Mouse (Mus musculus) embryonic facial prominence, embryonic 11.5 days (tissue): Measurements from ENCODE around the gene Mpdz. TPM values are rescaled to one million over a fixed set of nuclear protein-coding genes. Genes with fewer than 3 reads are reported as not detected.

ENCODE experiments used
- ATAC-seq: fragments of 200-750 bp; cut with Nextera tagmentation; replicated peaks from 2 replicates; pipeline ENCODE4 v1.8.0; 2017; ENCODE audit warnings: low read depth; ENCODE audit not compliant: insufficient number of reproducible peaks, low FRiP score, low TSS enrichment
- DNase-seq: peaks from one replicate; pipeline ENCODE4 v3.0.0-alpha.2; 2015; ENCODE audit warnings: low spot score
- H3K27ac ChIP-seq: fragments of 300-500 bp; sonication (generic); replicated peaks from 2 replicates; pipeline ENCODE4 v1.5.1; 2014; ENCODE audit warnings: mild to moderate bottlenecking, low read depth, low read length, control low read depth
- H3K27me3 ChIP-seq: fragments of 300-500 bp; sonication (generic); 2 replicates; pipeline ENCODE4 v1.6.1; 2014; ENCODE audit warnings: mild to moderate bottlenecking, low read length, moderate library complexity, mixed read lengths; ENCODE audit not compliant: control insufficient read depth, insufficient read depth
- H3K36me3 ChIP-seq: fragments of 300-500 bp; sonication (generic); replicated peaks from 2 replicates; pipeline ENCODE4 v1.6.1; 2014; ENCODE audit warnings: low read depth, mild to moderate bottlenecking, low read length, moderate library complexity, mixed read lengths; ENCODE audit not compliant: control insufficient read depth, insufficient read depth
- H3K4me1 ChIP-seq: fragments of 300-500 bp; sonication (generic); 2 replicates; pipeline ENCODE4 v1.6.1; 2014; ENCODE audit warnings: low read length, mixed read lengths; ENCODE audit not compliant: control insufficient read depth, insufficient read depth
- H3K4me2 ChIP-seq: fragments of 300-500 bp; sonication (generic); 2 replicates; pipeline ENCODE4 v1.6.1; 2014; ENCODE audit warnings: low read depth, mild to moderate bottlenecking, control low read depth, low read length, moderate library complexity
- H3K4me3 ChIP-seq: fragments of 300-500 bp; sonication (generic); 2 replicates; pipeline ENCODE4 v1.5.1; 2014; ENCODE audit warnings: low read depth, low read length, control low read depth
- H3K9ac ChIP-seq: fragments of 300-500 bp; sonication (generic); replicated peaks from 2 replicates; pipeline ENCODE4 v1.6.1; 2014; ENCODE audit warnings: mild to moderate bottlenecking, control low read depth, low read length
- H3K9me3 ChIP-seq: fragments of 300-500 bp; sonication (generic); replicated peaks from 2 replicates; pipeline ENCODE4 v1.6.1; 2016; ENCODE audit warnings: mild to moderate bottlenecking, low read length, inconsistent platforms, mixed read lengths; ENCODE audit not compliant: control insufficient read depth
- WGBS: fragments of 180-500 bp; shearing (Covaris S2); extraction: QIAGEN DNeasy Blood & Tissue Kit; methylation state at CpG from one replicate; pipeline ENCODE4 v1.1.7; 2014; 5-methylcytosine and 5-hydroxymethylcytosine counted together
- polyA plus RNA-seq: library from polyadenylated mRNA; unstranded; fragments of >200 nt; fragmentation: Nextera tagmentation; extraction: Ambion mirVana; gene quantifications from 2 replicates; pipeline ENCODE4 v1.2.1, GENCODE M21; 2014

Gene Mpdz
- polyA plus RNA-seq, 1 experiment from 2014 or later, result 36.8 TPM

DNA sequence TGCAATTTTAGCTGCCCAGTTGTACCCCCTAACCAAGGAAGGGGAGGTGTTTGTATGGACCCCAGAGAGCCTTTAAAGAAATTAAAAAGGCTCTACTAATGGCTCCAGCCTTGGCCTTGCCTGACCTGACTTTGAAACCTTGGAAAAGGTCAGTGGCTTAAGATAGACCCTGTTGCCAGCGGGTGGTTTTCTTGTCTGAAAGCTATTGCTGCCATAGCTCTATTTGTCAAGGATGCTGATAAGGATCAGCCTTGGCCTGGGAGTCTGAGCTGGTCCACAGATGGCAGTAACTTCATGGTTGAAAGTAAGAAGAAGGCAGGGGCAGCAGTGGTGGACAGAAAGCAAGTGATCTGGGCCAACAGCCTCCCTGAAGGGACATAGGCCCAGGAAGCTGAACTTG lies 16.3 kb upstream of the Mpdz start:
- H3K4me2 ChIP-seq, result no peak overlapping the region
- 66% methylated on average over 1 of the region's 1 CpGs for WGBS
- H3K4me1 ChIP-seq, result no peaks in the 10 kb centered on the region
- H3K27me3 ChIP-seq, result no peaks in the 10 kb centered on the region
- H3K36me3 ChIP-seq, result no peaks in the 10 kb centered on the region
- DNase-seq (no peak), ATAC-seq (no peak)
- no peak overlapping the region for H3K27ac ChIP-seq
- H3K9ac ChIP-seq, result no peak overlapping the region
- H3K9me3 ChIP-seq, result no peaks in the 10 kb centered on the region
- H3K4me3 ChIP-seq, result no peak overlapping the region

DNA sequence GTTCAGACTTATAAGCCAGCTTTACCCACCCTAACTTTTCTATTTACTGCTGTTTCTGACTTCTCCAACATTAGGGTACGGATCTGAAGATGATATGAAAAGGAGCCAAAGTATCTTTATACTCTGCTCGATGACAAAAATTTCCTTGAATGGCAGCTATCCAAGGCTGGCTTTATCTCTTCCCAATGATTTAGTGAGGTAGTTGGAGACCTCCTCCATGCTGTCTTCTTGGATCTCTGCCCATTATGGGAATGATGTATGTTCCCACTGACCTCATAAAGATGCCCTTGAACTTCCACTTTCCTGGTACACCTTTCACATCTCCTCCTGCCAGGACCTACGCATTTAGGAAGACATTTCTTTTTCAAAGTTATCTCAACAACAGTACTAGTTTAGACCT lies 11.2 kb upstream of the Mpdz start:
- Histone ChIP-seq H3K9ac (no peak overlapping the region), H3K9me3 (no peaks in the 10 kb centered on the region), H3K27ac (no peak overlapping the region), H3K4me2 (no peak overlapping the region), H3K4me3 (no peak overlapping the region), H3K4me1 (no peaks in the 10 kb centered on the region), H3K36me3 (no peaks in the 10 kb centered on the region), H3K27me3 (no peaks in the 10 kb centered on the region)
- WGBS, result 97% methylated on average over 3 of the region's 3 CpGs
- DNase-seq, result no peak
- ATAC-seq, result no peak

DNA sequence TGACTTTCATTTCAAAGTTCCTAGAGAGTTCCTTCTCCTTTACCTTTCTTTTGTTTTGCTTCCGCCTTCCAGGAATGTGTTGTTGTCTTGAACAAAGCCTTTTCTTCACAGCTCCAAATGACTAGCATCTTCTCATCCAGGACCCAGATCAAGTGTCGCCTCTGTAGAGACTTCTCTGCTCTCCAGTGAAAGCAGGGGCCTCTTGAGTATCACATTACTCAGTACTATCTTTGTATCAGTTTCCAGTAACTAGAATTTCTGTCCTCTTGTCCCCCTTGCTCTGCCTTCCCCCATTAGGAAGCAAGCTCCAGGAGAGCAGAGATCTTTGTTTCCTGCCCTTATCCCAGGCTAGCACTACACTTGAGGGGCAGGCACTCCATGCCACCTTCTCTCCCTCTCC lies 9.6 kb upstream of the Mpdz start:
- Histone ChIP-seq H3K36me3 (no peaks in the 10 kb centered on the region), H3K4me2 (no peak overlapping the region), H3K4me3 (no peak overlapping the region), H3K27ac (no peak overlapping the region), H3K9ac (no peak overlapping the region), H3K9me3 (no peaks in the 10 kb centered on the region), H3K27me3 (no peaks in the 10 kb centered on the region), H3K4me1 (no peaks in the 10 kb centered on the region)
- DNase-seq (peak; percentile 24), ATAC-seq (no peak)
- 29% methylated on average over 2 of the region's 2 CpGs for WGBS

DNA sequence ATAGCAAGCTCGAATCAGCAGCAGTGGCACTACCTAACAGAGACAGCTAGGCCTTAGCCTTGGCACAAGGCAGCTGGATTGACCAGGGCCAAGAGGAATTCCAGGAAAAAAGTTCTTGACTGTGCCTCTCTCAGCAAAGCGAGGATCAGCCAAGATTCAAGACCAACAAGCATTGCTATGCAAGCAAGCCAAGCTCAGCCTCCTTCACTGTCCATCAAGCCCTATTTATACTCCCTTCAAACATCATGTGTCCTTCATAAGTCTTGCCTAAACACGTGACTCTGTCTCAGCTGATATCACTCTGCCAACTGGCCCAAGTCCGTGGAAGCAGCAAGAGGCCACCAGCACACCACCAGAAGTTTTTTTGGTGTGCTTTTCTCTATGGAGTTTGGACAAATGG lies 6.8 kb upstream of the Mpdz start:
- H3K9me3 ChIP-seq, result no peaks in the 10 kb centered on the region
- no peak overlapping the region for H3K27ac ChIP-seq
- no peaks in the 10 kb centered on the region for H3K4me1 ChIP-seq
- H3K9ac ChIP-seq, result no peak overlapping the region
- no peak overlapping the region for H3K4me3 ChIP-seq
- ATAC-seq (no peak), DNase-seq (no peak)
- no peaks in the 10 kb centered on the region for H3K36me3 ChIP-seq
- no peaks in the 10 kb centered on the region for H3K27me3 ChIP-seq
- 91% methylated on average over 4 of the region's 4 CpGs for WGBS
- no peak overlapping the region for H3K4me2 ChIP-seq

DNA sequence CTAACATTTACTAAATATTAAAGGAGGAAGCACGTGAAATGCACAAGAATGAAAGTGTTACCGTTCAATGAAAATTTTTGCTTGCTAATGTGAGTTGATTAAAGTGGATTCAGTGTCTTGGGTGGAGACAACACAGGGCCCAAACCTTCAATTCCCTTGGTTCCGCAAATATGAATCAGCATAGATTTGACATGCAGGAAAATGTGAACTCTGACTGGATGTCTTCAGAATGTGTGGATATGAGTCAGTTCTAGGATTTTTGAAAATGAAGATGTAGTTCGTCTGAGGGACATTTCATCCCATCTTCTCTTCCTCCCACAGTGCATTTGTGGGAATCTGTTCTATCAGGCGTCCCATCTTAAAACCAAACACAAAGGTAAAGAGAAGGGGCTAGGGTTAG lies 951 bp upstream of the Mpdz start:
- H3K4me2 ChIP-seq, result no peak overlapping the region
- H3K27me3 ChIP-seq, result no peaks in the 10 kb centered on the region
- ATAC-seq (no peak), DNase-seq (no peak)
- no peaks in the 10 kb centered on the region for H3K9me3 ChIP-seq
- WGBS, result 83% methylated on average over 5 of the region's 5 CpGs
- no peaks in the 10 kb centered on the region for H3K4me1 ChIP-seq
- H3K36me3 ChIP-seq, result no peaks in the 10 kb centered on the region
- H3K9ac ChIP-seq, result no peak overlapping the region
- no peak overlapping the region for H3K27ac ChIP-seq
- no peak overlapping the region for H3K4me3 ChIP-seq

DNA sequence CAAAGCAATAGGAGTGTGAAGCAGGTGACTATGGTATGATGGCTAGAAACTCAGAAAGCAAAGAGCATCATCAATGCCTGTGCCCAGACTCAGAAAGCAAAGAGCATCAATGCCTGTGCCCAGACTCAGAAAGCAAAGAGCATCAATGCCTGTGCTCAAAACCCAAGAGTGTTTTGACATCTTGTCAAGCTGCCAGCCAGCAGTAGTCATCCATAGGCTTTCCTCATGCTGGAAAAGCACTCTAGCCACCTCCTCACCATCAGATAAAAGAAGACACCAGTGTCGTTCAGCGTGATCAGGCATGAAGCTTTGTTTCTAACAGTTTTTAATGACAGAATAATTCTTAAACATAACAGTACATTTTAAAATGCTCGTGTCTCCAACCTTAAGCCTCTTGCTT lies 8.7 kb downstream of the Mpdz start:
- Histone ChIP-seq H3K9me3 (no peaks in the 10 kb centered on the region), H3K4me3 (no peak overlapping the region), H3K4me2 (no peak overlapping the region), H3K27ac (no peak overlapping the region), H3K36me3 (no peaks in the 10 kb centered on the region), H3K27me3 (no peaks in the 10 kb centered on the region), H3K4me1 (no peaks in the 10 kb centered on the region), H3K9ac (no peak overlapping the region)
- DNase-seq, result no peak
- no peak for ATAC-seq
- 89% methylated on average over 3 of the region's 3 CpGs for WGBS

DNA sequence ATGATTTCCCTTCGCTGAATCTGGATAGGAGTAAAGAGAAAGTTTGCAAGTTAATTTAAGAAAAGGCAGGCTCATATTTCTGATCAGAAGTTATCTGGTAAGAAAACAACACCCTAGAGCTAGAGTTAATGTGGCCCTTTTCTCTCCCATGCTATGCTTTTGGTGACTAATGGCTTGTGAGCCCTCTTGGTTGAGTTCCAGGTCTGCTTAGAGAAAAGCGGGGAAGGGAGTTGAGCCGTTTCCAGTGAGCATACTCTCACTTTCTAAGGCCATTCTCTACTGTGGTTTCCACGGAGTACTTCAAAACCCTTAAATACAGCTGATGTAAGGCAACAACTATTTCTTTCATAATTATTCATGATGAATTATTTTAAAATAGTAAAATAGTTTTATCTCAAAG lies 11.8 kb downstream of the Mpdz start:
- Histone ChIP-seq H3K4me1 (no peaks in the 10 kb centered on the region), H3K9ac (no peak overlapping the region), H3K4me3 (no peak overlapping the region), H3K36me3 (no peaks in the 10 kb centered on the region), H3K27ac (no peak overlapping the region), H3K9me3 (no peaks in the 10 kb centered on the region), H3K27me3 (no peaks in the 10 kb centered on the region), H3K4me2 (no peak overlapping the region)
- ATAC-seq (no peak), DNase-seq (no peak)
- WGBS, result 89% methylated on average over 4 of the region's 4 CpGs

DNA sequence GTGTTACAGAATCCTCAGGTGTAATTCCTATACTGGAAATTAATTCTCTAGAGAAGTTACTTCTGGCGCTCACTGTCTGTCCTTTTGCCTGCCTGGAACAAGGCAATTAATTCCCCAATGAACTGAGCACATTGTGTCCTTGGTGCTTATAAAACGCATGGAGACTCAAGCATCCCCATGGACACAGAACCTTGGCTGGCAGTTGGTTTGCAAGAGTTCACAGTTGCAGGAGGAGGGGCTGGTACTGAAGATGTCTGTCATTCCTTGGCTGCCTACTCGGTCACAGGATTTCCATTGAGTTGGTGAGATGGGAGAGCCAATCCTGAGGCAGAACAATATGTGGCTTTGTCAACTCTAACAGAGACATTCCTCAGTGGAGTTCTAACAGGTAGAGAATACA lies 12.5 kb downstream of the Mpdz start:
- Histone ChIP-seq H3K4me3 (no peak overlapping the region), H3K4me1 (no peaks in the 10 kb centered on the region), H3K4me2 (no peak overlapping the region), H3K27ac (no peak overlapping the region), H3K36me3 (no peaks in the 10 kb centered on the region), H3K9me3 (no peaks in the 10 kb centered on the region), H3K9ac (no peak overlapping the region), H3K27me3 (no peaks in the 10 kb centered on the region)
- no peak for DNase-seq
- no peak for ATAC-seq
- 68% methylated on average over 3 of the region's 3 CpGs for WGBS

DNA sequence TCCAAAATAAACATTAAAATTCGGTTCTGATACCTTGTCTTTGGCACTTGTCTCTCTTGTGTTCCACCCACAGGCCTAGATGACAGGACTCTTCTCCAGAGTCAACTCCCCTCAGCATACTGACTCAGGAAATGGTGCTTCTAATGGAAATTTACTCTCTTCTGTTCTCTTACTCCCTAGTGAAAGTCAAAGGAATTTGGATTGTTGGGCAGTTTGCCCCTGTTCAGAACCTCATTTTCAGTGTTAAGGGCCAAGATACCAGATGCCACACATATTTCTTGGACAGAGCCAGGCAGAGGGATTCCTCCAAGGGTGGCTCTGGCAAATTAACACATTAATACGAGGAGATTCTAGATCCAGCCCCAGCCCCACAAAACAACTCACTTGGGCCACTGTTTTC lies 12.9 kb downstream of the Mpdz start:
- H3K9me3 ChIP-seq, result no peaks in the 10 kb centered on the region
- no peak overlapping the region for H3K9ac ChIP-seq
- no peaks in the 10 kb centered on the region for H3K27me3 ChIP-seq
- DNase-seq (no peak), ATAC-seq (no peak)
- H3K4me3 ChIP-seq, result no peak overlapping the region
- H3K36me3 ChIP-seq, result no peaks in the 10 kb centered on the region
- 84% methylated on average over 2 of the region's 2 CpGs for WGBS
- no peak overlapping the region for H3K27ac ChIP-seq
- no peak overlapping the region for H3K4me2 ChIP-seq
- H3K4me1 ChIP-seq, result no peaks in the 10 kb centered on the region
